Mouse (Mus musculus) layer of hippocampus, adult 18-20 months (tissue): ENCODE data around the gene D230025D16Rik. TPM values are rescaled to one million over a fixed set of nuclear protein-coding genes. Genes with fewer than 3 reads are reported as not detected.
A peak's percentile ranks its signal among the peaks of the same experiment; 100 is the strongest.
"Not testable (repeated sequence)": the region's sequence is repeated elsewhere in the genome, so short reads cannot be mapped to it uniquely, and the experiment has no call there.

Source experiments
- DNase-seq, 2 experiments: peaks; one replicate each; pipeline ENCODE4 v3.0.0; 2022; ENCODE audit warnings: low spot score in 2 of 2
- total RNA-seq, 2 experiments: library from RNA; stranded (reverse); gene quantifications; 2 replicates each; pipeline ENCODE4 v1.2.3; 2021

Gene D230025D16Rik
- total RNA-seq, 2 experiments from 2014 or later, result 35.4 to 39.0 TPM

- peak; percentile 59 to 79 for DNase-seq
Measured at GRCm38 (mm10) chr8:105290554-105291314, 65.8 kb downstream of the D230025D16Rik start.

GRCm38 (mm10) chr8:105291364-105291763 lies 66.4 kb downstream of the D230025D16Rik start:
- not testable (repeated sequence) for DNase-seq

GRCm38 (mm10) chr8:105291802-105292201 lies 66.9 kb downstream of the D230025D16Rik start:
- not testable (repeated sequence) for DNase-seq

- DNase-seq, result no peak
Measured at GRCm38 (mm10) chr8:105292471-105292870, 67.5 kb downstream of the D230025D16Rik start.

- no peak for DNase-seq
Measured at GRCm38 (mm10) chr8:105293405-105293804, 68.5 kb downstream of the D230025D16Rik start.

GRCm38 (mm10) chr8:105294776-105295175 lies 69.8 kb downstream of the D230025D16Rik start:
- no peak for DNase-seq

- DNase-seq, result no peak
Measured at GRCm38 (mm10) chr8:105295256-105295655, 70.3 kb downstream of the D230025D16Rik start.

GRCm38 (mm10) chr8:105295895-105296573 lies 71.1 kb downstream of the D230025D16Rik start, which contains the start of gene Exoc3l:
Gene Exoc3l, minus strand, starts transcription at chr8:105296101.
- no peak for DNase-seq

- DNase-seq, result peak; percentile 92 to 95
Measured at GRCm38 (mm10) chr8:105297511-105298192, 72.7 kb downstream of the D230025D16Rik start, which contains the start of gene E2f4. Gene E2f4, plus strand, starts transcription at chr8:105297663.

- DNase-seq, result no peak
Measured at GRCm38 (mm10) chr8:105298351-105299252, 73.7 kb downstream of the D230025D16Rik start.

GRCm38 (mm10) chr8:105299962-105300361 lies 75.0 kb downstream of the D230025D16Rik start:
- no peak for DNase-seq

Other genes starting within 250 kb of the D230025D16Rik start
- not detected for gene Ces2h, start 224.3 kb upstream of the D230025D16Rik start, total RNA-seq
- gene Ces3a, start 176.5 kb upstream of the D230025D16Rik start, total RNA-seq, result not detected
- not detected for gene Ces3b, start 141.4 kb upstream of the D230025D16Rik start, total RNA-seq
- gene Ces4a, start 93.3 kb upstream of the D230025D16Rik start, total RNA-seq, result not detected
- 10 to 100 TPM; 22.1 to 24.4 TPM for gene Cbfb, start 54.5 kb upstream of the D230025D16Rik start, total RNA-seq
- 1 to 10 TPM; 3.3 to 3.8 TPM for gene B3gnt9, start 30.0 kb downstream of the D230025D16Rik start, total RNA-seq
- 1 to 10 TPM; 7.8 to 8.5 TPM for gene Tradd, start 39.5 kb downstream of the D230025D16Rik start, total RNA-seq
- 1 to 10 TPM; 1.0 to 1.1 TPM for gene Fbxl8, start 39.5 kb downstream of the D230025D16Rik start, total RNA-seq
- gene Hsf4, start 44.7 kb downstream of the D230025D16Rik start, total RNA-seq, result 10 to 100 TPM; 11.5 to 13.0 TPM
- gene Nol3, start 51.0 kb downstream of the D230025D16Rik start, total RNA-seq, result 10 to 100 TPM; 10.4 to 10.9 TPM
- gene 4931428F04Rik, start 64.7 kb downstream of the D230025D16Rik start, total RNA-seq, result 10 to 100 TPM; 19.2 to 23.5 TPM
- under 1 TPM; 0.48 to 0.94 TPM for gene Exoc3l, start 71.0 kb downstream of the D230025D16Rik start, total RNA-seq
- gene E2f4, start 72.5 kb downstream of the D230025D16Rik start, total RNA-seq, result 10 to 100 TPM; 34.2 to 36.7 TPM
- under 1 TPM; 0.79 to 0.97 TPM for gene Elmo3, start 80.5 kb downstream of the D230025D16Rik start, total RNA-seq
- gene Lrrc29, start 101.1 kb downstream of the D230025D16Rik start, total RNA-seq, result 1 to 10 TPM; 4.6 to 5.3 TPM
- gene Tmem208, start 101.2 kb downstream of the D230025D16Rik start, total RNA-seq, result 10 to 100 TPM; 41.0 to 41.2 TPM
- gene Fhod1, start 122.8 kb downstream of the D230025D16Rik start, total RNA-seq, result 1 to 10 TPM; 2.0 to 3.4 TPM
- gene Slc9a5, start 123.7 kb downstream of the D230025D16Rik start, total RNA-seq, result 10 to 100 TPM; 11.9 to 13.0 TPM
- gene Plekhg4, start 148.1 kb downstream of the D230025D16Rik start, total RNA-seq, result 1 to 10 TPM in 1 of 2 experiments, under 1 TPM in 1; 0.84 to 1.3 TPM
- not detected for gene Kctd19, start 188.4 kb downstream of the D230025D16Rik start, total RNA-seq
- 1 to 10 TPM in 1 of 2 experiments, under 1 TPM in 1; 0.76 to 1.3 TPM for gene Lrrc36, start 188.4 kb downstream of the D230025D16Rik start, total RNA-seq
- 10 to 100 TPM; 54.8 to 58.5 TPM for gene Tppp3, start 246.4 kb downstream of the D230025D16Rik start, total RNA-seq